Mouse (Mus musculus) heart, postnatal 14 days (tissue): ENCODE measurements around the gene Sppl3. TPM values are rescaled to one million over a fixed set of nuclear protein-coding genes. Genes with fewer than 3 reads are reported as not detected.
"Not testable (repeated sequence)": the region's sequence is repeated elsewhere in the genome, so short reads cannot be mapped to it uniquely, and the experiment has no call there.

Experiments
- DNase-seq, 2 experiments: peaks; one replicate each; pipeline ENCODE4 v3.0.0; 2021 to 2022
- intact Hi-C: fragments of 180-260 bp; cut with DNase I; formaldehyde crosslinking; loops from one replicate; pipeline ENCODE4 v1.15.1; 2025
- total RNA-seq, 2 experiments: library from RNA; stranded (reverse); gene quantifications; 2 replicates each; pipeline ENCODE4 v1.2.3; 2021

The Sppl3 gene
- total RNA-seq, 2 experiments from 2014 or later, result 40.6 to 42.5 TPM

GRCm38 (mm10) chr5:115069611-115070010, 58.7 kb downstream of the Sppl3 start:
- intact Hi-C loops, result no loop called here
- DNase-seq, result no peak

- intact Hi-C loops, result no loop called here
- no peak for DNase-seq
Observed at GRCm38 (mm10) chr5:115070457-115070856, 59.5 kb downstream of the Sppl3 start.

GRCm38 (mm10) chr5:115071096-115071901, 60.4 kb downstream of the Sppl3 start:
- DNase-seq, result peak in 1 of 2 experiments; percentile 21
- intact Hi-C loops, result no loop called here

- peak in 1 of 2 experiments; percentile 28 for DNase-seq
- intact Hi-C loops, result no loop called here
Observed at GRCm38 (mm10) chr5:115072143-115072542, 61.2 kb downstream of the Sppl3 start.

GRCm38 (mm10) chr5:115073306-115073705, 62.4 kb downstream of the Sppl3 start:
- DNase-seq, intact Hi-C loops: not testable (repeated sequence)

GRCm38 (mm10) chr5:115074749-115075148, 63.8 kb downstream of the Sppl3 start:
- DNase-seq, result no peak
- intact Hi-C loops, result loop anchor here (5.0 kb wide), 1 partner anchor 62 kb away; the partner anchor contains the start of gene Sppl3

- intact Hi-C loops, result loop anchor here (1.0 to 5.0 kb wide), 2 partner anchors 64 to 97 kb away; partner anchors contain the start of gene Sppl3
- peak; percentile 62 to 83 for DNase-seq
Observed at GRCm38 (mm10) chr5:115076144-115076901, 65.4 kb downstream of the Sppl3 start.

GRCm38 (mm10) chr5:115081636-115082035, 70.7 kb downstream of the Sppl3 start:
- intact Hi-C loops, result no loop called here
- no peak for DNase-seq

- intact Hi-C loops, result no loop called here
- no peak for DNase-seq
Observed at GRCm38 (mm10) chr5:115083492-115083891, 72.6 kb downstream of the Sppl3 start.

GRCm38 (mm10) chr5:115085675-115086074, 74.7 kb downstream of the Sppl3 start:
- intact Hi-C loops, result no loop called here
- DNase-seq, result no peak

- intact Hi-C loops, result no loop called here
- DNase-seq, result no peak
Observed at GRCm38 (mm10) chr5:115089592-115090268, 78.8 kb downstream of the Sppl3 start.

GRCm38 (mm10) chr5:115091015-115091414, 80.1 kb downstream of the Sppl3 start:
- no peak for DNase-seq
- intact Hi-C loops, result no loop called here

- intact Hi-C loops, result no loop called here
- DNase-seq, result no peak
Observed at GRCm38 (mm10) chr5:115091776-115092175, 80.8 kb downstream of the Sppl3 start.

GRCm38 (mm10) chr5:115098195-115098594, 87.3 kb downstream of the Sppl3 start, which contains the start of gene Gm10401:
Gm10401 (minus strand) TSS chr5:115098295.
- DNase-seq, result no peak
- intact Hi-C loops, result no loop called here

GRCm38 (mm10) chr5:115099530-115099929, 88.6 kb downstream of the Sppl3 start:
- no peak for DNase-seq
- intact Hi-C loops, result no loop called here

GRCm38 (mm10) chr5:115099991-115100390, 89.1 kb downstream of the Sppl3 start:
- intact Hi-C loops, result no loop called here

GRCm38 (mm10) chr5:115100473-115100872, 89.5 kb downstream of the Sppl3 start:
- no peak for DNase-seq
- intact Hi-C loops, result no loop called here

More at GRCm38 (mm10) chr5:115099991-115100390, 89.1 kb downstream of the Sppl3 start:
- DNase-seq, result no peak

GRCm38 (mm10) chr5:115102231-115102630, 91.3 kb downstream of the Sppl3 start:
- intact Hi-C loops, result no loop called here
- no peak for DNase-seq

GRCm38 (mm10) chr5:115103253-115103652, 92.3 kb downstream of the Sppl3 start:
- DNase-seq, intact Hi-C loops: not testable (repeated sequence)

GRCm38 (mm10) chr5:115111156-115111555, 100.2 kb downstream of the Sppl3 start:
- intact Hi-C loops, result no loop called here
- DNase-seq, result no peak

GRCm38 (mm10) chr5:115113244-115113643, 102.3 kb downstream of the Sppl3 start:
- intact Hi-C loops, result no loop called here

More at GRCm38 (mm10) chr5:115113244-115113643, 102.3 kb downstream of the Sppl3 start:
- DNase-seq, result no peak
